Mouse (Mus musculus) kidney, embryonic 14.5 days (tissue): ENCODE measurements around the gene Sh3bgrl2. TPM values are rescaled to one million over a fixed set of nuclear protein-coding genes. Genes with fewer than 3 reads are reported as not detected.
A peak's percentile ranks its signal among the peaks of the same experiment; 100 is the strongest.

Source experiments
- ATAC-seq: fragments of 200-750 bp; cut with Nextera tagmentation; 2 replicates; pipeline ENCODE4 v1.8.0; 2017; ENCODE audit warnings: moderate number of reproducible peaks, mild to moderate bottlenecking, moderate TSS enrichment, moderate library complexity; ENCODE audit not compliant: low FRiP score, low TSS enrichment
- H3K27ac ChIP-seq: fragments of 300-500 bp; sonication (generic); 2 replicates; pipeline ENCODE4 v1.5.1; 2014; ENCODE audit warnings: low read depth, mild to moderate bottlenecking, low read length, moderate library complexity, mixed read lengths
- H3K27me3 ChIP-seq: fragments of 300-500 bp; sonication (generic); 2 replicates; pipeline ENCODE4 v1.6.1; 2014; ENCODE audit warnings: mild to moderate bottlenecking, low read length; ENCODE audit not compliant: control insufficient read depth, insufficient read depth
- H3K36me3 ChIP-seq: fragments of 300-500 bp; sonication (generic); 2 replicates; pipeline ENCODE4 v1.6.1; 2014; ENCODE audit warnings: low read length, mixed read lengths; ENCODE audit not compliant: control insufficient read depth, insufficient read depth
- H3K4me1 ChIP-seq: fragments of 300-500 bp; sonication (generic); 2 replicates; pipeline ENCODE4 v1.6.1; 2014; ENCODE audit warnings: low read length, mixed read lengths; ENCODE audit not compliant: control insufficient read depth, insufficient read depth
- H3K4me2 ChIP-seq: fragments of 300-500 bp; sonication (generic); replicated peaks from 2 replicates; pipeline ENCODE4 v1.6.1; 2014; ENCODE audit warnings: low read depth, mild to moderate bottlenecking, low read length
- H3K4me3 ChIP-seq: fragments of 300-500 bp; sonication (generic); 2 replicates; pipeline ENCODE4 v1.5.1; 2014; ENCODE audit warnings: mild to moderate bottlenecking, low read length
- H3K9ac ChIP-seq: fragments of 300-500 bp; sonication (generic); 2 replicates; pipeline ENCODE4 v1.6.1; 2014; ENCODE audit warnings: low read depth, mild to moderate bottlenecking, low read length, moderate library complexity
- H3K9me3 ChIP-seq: fragments of 300-500 bp; sonication (generic); 2 replicates; pipeline ENCODE4 v1.6.1; 2016; ENCODE audit warnings: low read length; ENCODE audit not compliant: control insufficient read depth
- WGBS: fragments of 180-500 bp; shearing (Covaris S2); extraction: QIAGEN DNeasy Blood & Tissue Kit; methylation state at CpG from one replicate; pipeline ENCODE4 v1.1.7; 2014; 5-methylcytosine and 5-hydroxymethylcytosine counted together
- polyA plus RNA-seq: library from polyadenylated mRNA; unstranded; fragments of >200 nt; fragmentation: Nextera tagmentation; extraction: Ambion mirVana; gene quantifications from 2 replicates; pipeline ENCODE4 v1.2.1, GENCODE M21; 2014

Gene Sh3bgrl2
- polyA plus RNA-seq, 1 experiment from 2014 or later: 22.7 TPM

DNA sequence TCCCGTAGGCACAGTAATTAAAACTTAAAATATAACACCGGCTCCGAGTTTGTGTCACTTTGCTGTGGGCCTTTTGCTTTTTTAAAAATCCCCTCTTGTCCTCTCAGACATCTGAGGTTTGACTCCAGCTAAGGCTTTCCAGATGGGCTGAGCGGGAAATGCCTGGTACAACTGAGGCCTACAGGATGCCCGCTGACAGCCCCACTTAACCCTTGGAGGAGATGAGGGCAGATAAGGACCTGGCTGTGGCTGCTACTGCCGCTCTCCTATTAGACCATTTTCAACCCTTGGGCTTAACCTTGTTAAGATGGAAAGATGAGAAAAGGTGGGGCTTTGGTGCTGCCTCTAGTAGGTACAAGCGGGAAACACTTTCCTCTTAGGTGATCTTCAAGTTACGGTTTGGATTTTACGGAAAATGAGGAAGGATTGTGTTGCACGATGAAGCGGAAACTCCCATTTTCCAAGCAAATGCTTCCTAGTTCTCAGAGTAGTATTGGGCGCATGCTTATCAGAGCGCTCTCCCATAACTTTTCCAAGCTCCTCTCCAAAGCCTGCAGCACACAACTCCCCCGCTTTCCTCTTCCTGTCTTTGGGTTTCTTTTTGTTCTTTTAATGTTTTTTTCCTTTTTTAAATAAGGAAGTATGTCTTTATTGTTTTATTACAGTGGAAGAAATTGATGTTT lies 8.2 kb upstream of the Sh3bgrl2 start:
- H3K36me3 ChIP-seq: no peaks in the 10 kb centered on the region
- H3K4me2 ChIP-seq: no peak overlapping the region
- H3K9ac ChIP-seq: no peak overlapping the region
- H3K27ac ChIP-seq: no peak overlapping the region
- H3K4me1 ChIP-seq: peaks cover 2% of the 10 kb centered on the region; the same call in 1 of the 2 replicates
- WGBS: 65% methylated on average over 14 of the region's 14 CpGs
- H3K9me3 ChIP-seq: no peaks in the 10 kb centered on the region
- ATAC-seq: no peak
- H3K27me3 ChIP-seq: no peaks in the 10 kb centered on the region
- no peak overlapping the region for H3K4me3 ChIP-seq

DNA sequence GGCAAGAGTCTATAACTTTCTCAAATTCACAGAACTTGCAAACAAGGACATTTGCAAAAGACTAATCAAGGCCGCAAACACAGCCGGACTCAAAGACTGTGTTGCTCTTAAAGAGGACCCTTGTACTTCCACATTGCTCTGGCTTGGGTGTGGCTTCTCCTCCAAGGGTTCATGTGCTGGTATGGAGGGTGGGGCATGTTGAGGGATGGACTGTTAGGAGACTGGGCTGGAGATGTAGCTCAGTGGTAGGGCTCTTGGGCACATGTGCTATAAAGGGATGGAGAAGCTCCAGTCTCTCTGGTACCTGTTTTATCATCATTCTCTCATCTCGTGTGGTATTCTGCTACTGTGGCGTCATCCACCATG lies 7.7 kb upstream of the Sh3bgrl2 start:
- H3K4me1 ChIP-seq: peaks cover 2% of the 10 kb centered on the region; the same call in 1 of the 2 replicates

DNA sequence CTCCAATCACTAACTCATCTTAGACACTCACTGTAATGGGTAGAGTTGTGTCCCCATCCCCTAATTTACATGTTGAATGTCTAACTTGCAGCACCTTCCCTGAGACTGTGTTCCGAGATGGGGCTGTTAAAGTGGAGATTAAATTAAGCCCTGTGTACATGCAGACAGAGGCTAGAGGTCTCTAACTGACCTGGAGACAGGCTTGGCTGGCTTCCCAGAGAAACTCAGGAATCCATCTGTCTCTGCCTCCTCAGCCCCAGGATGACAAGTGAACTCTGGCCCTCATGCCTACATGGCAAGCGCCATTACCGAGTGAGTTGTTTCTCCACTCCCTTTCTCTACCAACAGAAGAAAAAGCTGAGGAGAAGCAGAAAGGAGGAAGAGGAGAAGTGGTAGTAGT lies 7.2 kb upstream of the Sh3bgrl2 start:
- H3K4me2 ChIP-seq: no peak overlapping the region
- peak; percentile 58; the same call in 1 of the 2 replicates for ATAC-seq
- H3K9ac ChIP-seq: no peak overlapping the region
- H3K36me3 ChIP-seq: no peaks in the 10 kb centered on the region
- H3K27me3 ChIP-seq: no peaks in the 10 kb centered on the region
- WGBS: 37% methylated on average over 3 of the region's 3 CpGs
- no peak overlapping the region for H3K4me3 ChIP-seq
- no peak overlapping the region for H3K27ac ChIP-seq
- H3K4me1 ChIP-seq: peaks cover 2% of the 10 kb centered on the region; the same call in 1 of the 2 replicates
- no peaks in the 10 kb centered on the region for H3K9me3 ChIP-seq

More for the DNA sequence above, 7.7 kb upstream of the Sh3bgrl2 start:
- Histone ChIP-seq H3K27me3 (no peaks in the 10 kb centered on the region), H3K9ac (no peak overlapping the region), H3K9me3 (no peaks in the 10 kb centered on the region), H3K4me2 (no peak overlapping the region), H3K27ac (no peak overlapping the region), H3K4me3 (no peak overlapping the region), H3K36me3 (no peaks in the 10 kb centered on the region)
- 91% methylated on average over 4 of the region's 4 CpGs for WGBS
- ATAC-seq: no peak

DNA sequence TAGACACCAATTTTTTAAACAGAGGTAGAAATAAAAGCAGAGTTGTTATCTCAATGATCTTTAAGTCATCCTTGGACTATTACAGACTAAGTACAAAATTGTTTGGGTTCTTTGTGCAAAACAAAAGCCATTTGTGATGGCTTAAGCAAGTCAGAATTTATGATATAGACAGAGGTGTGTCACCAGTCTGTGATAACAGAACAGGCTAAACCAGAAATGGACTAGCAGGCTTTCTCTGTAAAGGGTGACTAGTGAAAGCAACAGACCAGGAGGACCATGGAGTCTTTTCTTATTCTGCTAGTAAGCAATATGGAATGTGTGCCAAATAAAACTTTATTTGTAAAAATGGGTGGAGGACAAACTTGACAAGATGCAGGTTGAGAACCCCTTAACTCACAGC lies 2.9 kb upstream of the Sh3bgrl2 start:
- no peak for ATAC-seq
- H3K36me3 ChIP-seq: no peaks in the 10 kb centered on the region
- no peaks in the 10 kb centered on the region for H3K9me3 ChIP-seq
- H3K27me3 ChIP-seq: no peaks in the 10 kb centered on the region
- no peaks in the 10 kb centered on the region; the same call in 1 of the 2 replicates for H3K4me1 ChIP-seq
- no peak overlapping the region for H3K4me3 ChIP-seq
- H3K4me2 ChIP-seq: no peak overlapping the region
- no peak overlapping the region for H3K9ac ChIP-seq
- H3K27ac ChIP-seq: no peak overlapping the region

DNA sequence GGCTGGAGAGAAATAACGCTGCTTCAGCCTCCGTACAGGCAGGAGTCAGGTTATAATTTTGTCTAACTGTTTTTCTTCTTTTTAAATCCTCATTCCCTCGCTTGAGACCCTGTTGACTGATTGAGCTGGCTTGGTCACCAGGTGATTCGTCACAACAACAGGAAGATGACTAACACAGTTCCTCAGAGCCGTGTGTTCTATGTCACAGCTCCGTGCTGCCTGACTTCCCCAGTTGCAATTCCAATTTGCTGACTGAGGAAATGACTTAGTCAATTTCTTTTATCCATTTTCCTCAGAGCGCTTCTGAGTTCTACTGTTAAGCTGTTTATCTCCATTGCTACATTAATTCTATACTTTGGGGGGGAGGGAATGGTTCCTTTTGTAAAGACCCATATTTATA lies 1.8 kb upstream of the Sh3bgrl2 start:
- H3K9ac ChIP-seq: no peak overlapping the region
- no peak for ATAC-seq
- H3K27ac ChIP-seq: no peak overlapping the region
- H3K4me3 ChIP-seq: no peak overlapping the region
- H3K27me3 ChIP-seq: no peaks in the 10 kb centered on the region
- no peaks in the 10 kb centered on the region for H3K36me3 ChIP-seq
- no peaks in the 10 kb centered on the region for H3K9me3 ChIP-seq
- no peak overlapping the region for H3K4me2 ChIP-seq
- H3K4me1 ChIP-seq: no peaks in the 10 kb centered on the region
- WGBS: 81% methylated on average over 7 of the region's 7 CpGs

DNA sequence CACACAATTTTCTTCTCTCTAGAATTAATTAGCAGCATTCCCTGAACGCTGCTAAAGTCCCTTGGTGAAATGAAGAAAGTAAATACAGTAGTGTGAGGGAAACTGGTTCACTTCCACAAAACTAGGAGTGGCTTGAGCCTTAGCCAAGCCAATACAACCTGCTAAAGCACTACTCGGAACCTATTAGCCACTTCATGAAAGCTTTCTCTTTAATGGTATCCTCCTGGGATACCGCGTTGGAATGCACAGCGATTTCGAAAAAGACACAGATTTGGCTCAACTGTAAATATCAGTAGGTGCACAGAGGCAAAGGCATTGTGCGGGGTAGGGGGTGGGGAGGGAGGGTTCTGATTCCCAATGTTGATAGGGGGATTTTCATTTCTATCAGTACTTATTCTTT lies 898 bp upstream of the Sh3bgrl2 start:
- no peaks in the 10 kb centered on the region for H3K4me1 ChIP-seq
- no peak overlapping the region for H3K27ac ChIP-seq
- H3K4me3 ChIP-seq: no peak overlapping the region
- no peak overlapping the region for H3K9ac ChIP-seq
- H3K4me2 ChIP-seq: no peak overlapping the region
- ATAC-seq: no peak
- no peaks in the 10 kb centered on the region for H3K27me3 ChIP-seq
- no peaks in the 10 kb centered on the region for H3K9me3 ChIP-seq
- no peaks in the 10 kb centered on the region for H3K36me3 ChIP-seq
- 82% methylated on average over 7 of the region's 7 CpGs for WGBS

DNA sequence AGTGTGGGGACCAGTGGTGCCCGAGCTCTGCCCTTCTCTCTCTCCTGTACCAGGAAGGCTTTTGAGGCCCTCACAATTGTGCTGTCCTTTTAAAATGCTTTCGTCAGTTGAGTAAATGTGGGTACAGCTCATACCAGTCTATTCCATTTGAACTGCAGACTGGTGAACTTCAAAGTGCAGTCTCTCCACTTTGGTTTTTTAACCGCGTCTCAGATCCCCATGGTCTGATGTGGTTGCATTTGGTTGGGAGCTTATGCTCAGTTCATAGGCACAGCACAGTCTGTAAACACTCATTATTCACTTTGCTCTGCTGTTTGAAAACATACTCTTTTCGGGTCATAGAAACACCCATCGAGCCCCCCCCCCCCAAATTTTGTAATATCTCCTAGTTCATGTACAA lies 1.7 kb downstream of the Sh3bgrl2 start:
- no peak overlapping the region for H3K9ac ChIP-seq
- ATAC-seq: no peak
- H3K36me3 ChIP-seq: no peaks in the 10 kb centered on the region
- no peak overlapping the region for H3K4me2 ChIP-seq
- H3K4me1 ChIP-seq: no peaks in the 10 kb centered on the region
- WGBS: 90% methylated on average over 6 of the region's 6 CpGs
- H3K4me3 ChIP-seq: no peak overlapping the region
- no peaks in the 10 kb centered on the region for H3K27me3 ChIP-seq
- no peaks in the 10 kb centered on the region for H3K9me3 ChIP-seq
- H3K27ac ChIP-seq: no peak overlapping the region

DNA sequence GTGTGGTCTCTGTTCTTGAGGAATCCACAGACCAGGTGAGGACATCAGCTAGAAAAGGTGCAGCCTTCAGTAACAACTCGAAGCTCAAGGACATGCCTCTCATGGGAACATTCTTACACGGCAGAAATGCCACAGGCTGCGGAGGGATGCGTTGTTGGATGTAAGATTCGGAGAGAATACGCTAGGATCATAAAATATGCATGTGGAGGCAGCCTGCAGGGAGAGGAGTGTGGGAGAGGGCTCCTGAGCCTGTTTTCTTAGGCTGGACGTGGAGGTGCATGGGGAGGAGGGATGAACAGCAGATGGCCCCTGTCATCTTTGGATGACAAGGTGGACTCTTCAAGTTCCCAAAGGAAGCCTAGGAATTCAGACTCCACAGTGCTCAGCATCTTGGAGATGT lies 3.0 kb downstream of the Sh3bgrl2 start:
- H3K4me2 ChIP-seq: no peak overlapping the region
- no peak overlapping the region for H3K27ac ChIP-seq
- H3K9me3 ChIP-seq: no peaks in the 10 kb centered on the region
- no peak overlapping the region for H3K4me3 ChIP-seq
- H3K9ac ChIP-seq: no peak overlapping the region
- ATAC-seq: no peak
- no peaks in the 10 kb centered on the region for H3K27me3 ChIP-seq
- no peaks in the 10 kb centered on the region for H3K4me1 ChIP-seq
- no peaks in the 10 kb centered on the region for H3K36me3 ChIP-seq
- WGBS: 44% methylated on average over 7 of the region's 7 CpGs

DNA sequence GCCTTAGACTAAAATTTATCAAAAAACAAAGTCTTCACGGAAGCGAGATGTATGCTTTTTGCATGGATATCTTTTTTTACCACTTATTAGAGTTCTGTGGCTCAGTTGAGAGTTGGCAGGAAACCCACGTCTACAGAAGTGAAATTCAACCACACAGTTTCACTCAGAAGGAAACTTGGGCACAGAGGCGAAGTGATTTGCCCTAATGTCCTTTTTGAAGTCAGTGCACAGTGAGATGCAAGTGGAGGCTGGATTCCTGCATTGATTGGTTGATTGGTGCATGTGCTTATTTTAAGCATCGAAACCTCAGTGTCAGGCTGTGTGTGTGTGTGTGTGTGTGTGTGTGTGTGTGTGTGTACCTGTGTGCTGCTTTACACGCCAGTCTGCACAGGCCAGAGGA lies 3.5 kb downstream of the Sh3bgrl2 start:
- H3K4me2 ChIP-seq: no peak overlapping the region
- H3K27me3 ChIP-seq: no peaks in the 10 kb centered on the region
- no peak for ATAC-seq
- peaks cover under 1% of the 10 kb centered on the region; the same call in 1 of the 2 replicates for H3K4me1 ChIP-seq
- no peaks in the 10 kb centered on the region for H3K9me3 ChIP-seq
- no peak overlapping the region for H3K27ac ChIP-seq
- 80% methylated on average over 6 of the region's 6 CpGs for WGBS
- H3K9ac ChIP-seq: no peak overlapping the region
- no peak overlapping the region for H3K4me3 ChIP-seq
- H3K36me3 ChIP-seq: no peaks in the 10 kb centered on the region
